Mouse (Mus musculus): Measurements from ENCODE around the gene Ap3b1.

The Ap3b1 gene

GRCm38 (mm10) chr13:94454131-94454530 is 95.4 kb downstream of the Ap3b1 start:
- no peak for DNase-seq

DNA sequence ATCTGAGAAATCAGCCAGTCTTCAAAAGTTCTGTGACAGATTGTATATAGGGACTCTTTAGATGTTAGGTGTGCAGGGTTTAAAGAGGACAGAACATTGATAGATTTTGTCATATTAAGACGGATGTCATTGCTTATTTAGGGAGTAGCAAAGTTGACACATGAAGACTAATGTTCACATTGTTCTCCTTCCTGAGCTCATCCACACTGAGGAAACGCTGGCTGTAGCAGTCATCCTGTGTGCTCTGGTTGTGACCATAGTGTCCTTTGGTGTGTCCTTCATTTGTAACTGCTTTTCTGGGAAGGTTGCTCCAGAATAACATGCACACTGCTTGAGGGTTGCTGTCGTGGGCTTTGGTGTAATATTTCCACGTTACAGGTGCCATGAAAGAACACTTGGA is 100.4 kb downstream of the Ap3b1 start:
- DNase-seq, result no peak

- DNase-seq, result no peak
Measured at GRCm38 (mm10) chr13:94464221-94464620, 105.5 kb downstream of the Ap3b1 start.

DNA sequence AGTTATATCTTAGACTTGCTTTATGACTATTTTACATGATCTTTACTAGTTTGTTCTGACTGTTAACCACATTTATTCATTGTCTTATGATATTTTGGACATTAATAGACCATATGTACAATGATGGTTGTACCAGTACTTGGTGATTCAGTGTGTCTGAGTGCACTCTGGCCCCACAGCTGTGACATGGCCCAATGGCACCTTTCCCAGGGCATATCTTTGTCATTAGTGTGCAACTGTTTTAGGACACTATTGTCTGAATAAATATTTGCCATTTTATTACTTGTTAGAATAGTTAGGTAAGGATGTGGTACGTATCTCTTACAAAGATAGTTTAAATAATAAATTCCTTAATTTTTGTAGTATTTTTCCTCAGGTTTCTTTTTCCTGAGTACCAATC is 109.8 kb downstream of the Ap3b1 start:
- no peak for DNase-seq

DNA sequence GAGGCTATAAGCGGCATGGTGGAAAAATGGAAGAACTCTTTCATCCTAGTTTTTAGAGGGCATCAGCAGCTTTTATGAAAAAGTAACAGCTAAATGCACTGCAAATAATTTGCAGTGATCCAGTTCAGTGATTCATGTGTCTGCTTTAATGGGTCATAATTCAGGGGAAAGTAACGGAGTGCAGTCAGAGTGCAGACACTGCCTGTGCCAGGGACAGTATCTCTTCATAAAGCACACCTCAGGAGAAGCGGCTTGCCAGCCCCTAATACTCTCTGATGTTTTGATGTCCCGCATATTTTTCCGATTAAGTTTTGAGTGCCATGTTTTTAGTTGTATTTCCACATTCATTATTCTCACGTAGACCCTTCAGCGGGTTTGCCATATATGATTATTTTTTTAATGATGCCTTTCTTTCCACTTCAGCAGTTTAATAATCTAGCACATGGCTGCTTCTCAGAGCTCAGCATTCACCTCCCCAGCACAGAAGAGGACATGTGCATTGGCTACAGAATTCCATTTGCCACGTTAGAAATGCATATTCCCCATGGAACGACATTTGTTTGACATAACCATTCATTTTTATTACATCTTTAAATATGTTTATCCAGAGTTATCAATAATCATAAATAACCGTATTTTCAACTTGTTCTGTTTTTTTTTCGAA is 112.4 kb downstream of the Ap3b1 start:
- DNase-seq, result no peak

DNA sequence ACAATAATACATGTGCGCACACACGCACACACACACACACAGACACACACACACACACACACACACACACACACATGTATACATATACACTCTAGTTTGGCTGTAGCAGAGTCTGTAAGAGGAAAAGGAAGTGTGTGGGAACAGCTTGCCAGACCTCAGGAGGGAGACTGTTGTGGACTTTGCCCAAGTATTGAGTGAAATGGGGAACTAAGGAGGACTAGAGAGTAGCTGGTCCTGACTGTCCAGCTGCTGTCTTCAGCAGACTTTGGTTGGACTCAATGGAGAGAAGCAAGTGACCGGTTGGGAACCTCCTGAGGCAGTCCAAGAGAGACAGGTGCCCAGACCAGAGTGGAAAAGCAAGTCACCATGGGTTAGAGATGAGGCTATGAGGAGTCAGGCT is 117.4 kb downstream of the Ap3b1 start:
- no peak for DNase-seq

- DNase-seq, result no peak
Measured at GRCm38 (mm10) chr13:94480256-94480655, 121.5 kb downstream of the Ap3b1 start.

- DNase-seq, result no peak
Measured at GRCm38 (mm10) chr13:94490684-94491083, 131.9 kb downstream of the Ap3b1 start.

GRCm38 (mm10) chr13:94491159-94491558 is 132.4 kb downstream of the Ap3b1 start:
- no peak for DNase-seq

- peak; percentile 56 to 63 for DNase-seq
Measured at GRCm38 (mm10) chr13:94497521-94497920, 138.8 kb downstream of the Ap3b1 start.

- DNase-seq, result no peak
Measured at GRCm38 (mm10) chr13:94506411-94506810, 147.7 kb downstream of the Ap3b1 start.

- no peak for DNase-seq
Measured at GRCm38 (mm10) chr13:94508344-94508743, 149.6 kb downstream of the Ap3b1 start.

DNA sequence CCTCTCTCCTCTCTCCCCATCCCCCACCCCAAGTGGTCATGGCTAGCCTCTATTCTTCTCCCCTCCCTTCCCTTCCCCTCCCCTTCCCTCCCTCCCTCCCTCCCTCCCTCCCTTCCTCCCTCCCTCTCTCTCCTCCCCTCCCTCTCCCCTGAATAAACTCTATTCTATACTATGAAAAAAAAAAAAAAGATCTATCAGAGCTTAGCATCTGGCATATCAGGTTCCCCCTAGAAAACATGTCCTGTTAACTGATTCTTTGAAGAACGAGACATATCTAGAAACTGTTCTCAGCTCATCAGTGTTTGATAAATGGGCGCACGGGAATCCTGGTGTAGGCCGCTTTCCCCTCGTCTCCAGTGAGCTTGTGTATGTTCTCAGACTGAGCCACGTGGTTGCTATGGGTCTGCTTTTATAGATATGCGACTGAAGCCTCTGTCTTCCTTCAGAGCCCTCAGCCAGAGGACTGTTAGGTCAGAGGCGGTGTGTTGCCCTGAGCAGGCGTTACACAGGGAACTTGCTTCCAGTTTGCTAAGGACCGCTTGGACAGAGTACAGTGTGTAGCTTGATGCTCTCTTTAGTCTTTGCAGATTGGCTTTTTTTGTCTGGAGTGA is 154.5 kb downstream of the Ap3b1 start:
- DNase-seq, result no peak

DNA sequence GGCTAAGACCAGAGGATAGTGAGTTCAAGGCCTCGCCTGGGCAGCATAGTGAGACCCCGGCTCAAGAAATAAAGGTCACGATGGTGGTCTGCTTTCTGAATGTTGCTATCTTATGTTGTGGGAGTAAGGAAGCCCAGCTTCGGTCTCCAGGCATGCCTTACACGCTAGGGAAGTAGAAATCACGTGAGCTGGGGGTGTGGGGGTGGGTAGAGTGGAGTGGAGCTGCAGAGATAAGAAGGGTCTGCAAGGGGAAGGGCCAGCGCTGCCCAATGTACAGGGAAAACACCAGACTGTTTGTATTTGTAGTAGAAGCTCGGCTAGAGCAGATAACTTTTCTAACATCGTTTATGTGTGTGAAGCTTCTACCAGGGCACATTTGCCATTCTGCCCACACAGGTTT is 155.1 kb downstream of the Ap3b1 start:
- no peak for DNase-seq

DNA sequence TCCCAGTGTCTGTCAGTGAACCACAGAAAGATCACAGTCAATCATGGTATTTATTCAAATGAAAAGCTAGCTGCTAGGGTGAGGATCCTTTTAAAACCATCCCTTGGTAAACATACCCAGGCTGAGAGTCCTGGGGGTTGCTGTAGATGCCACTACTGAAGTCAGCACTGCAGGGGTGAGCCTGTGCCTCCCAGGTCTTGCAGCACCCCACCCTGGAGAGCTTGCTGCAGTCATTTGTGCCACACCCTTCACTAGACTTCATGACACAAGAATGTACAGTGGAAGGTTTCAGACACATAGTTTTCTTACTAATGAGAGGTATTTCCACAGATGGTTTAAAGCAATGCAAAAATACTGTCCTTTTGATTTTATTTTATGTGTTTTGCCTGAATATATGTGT is 156.2 kb downstream of the Ap3b1 start:
- DNase-seq, result no peak

DNA sequence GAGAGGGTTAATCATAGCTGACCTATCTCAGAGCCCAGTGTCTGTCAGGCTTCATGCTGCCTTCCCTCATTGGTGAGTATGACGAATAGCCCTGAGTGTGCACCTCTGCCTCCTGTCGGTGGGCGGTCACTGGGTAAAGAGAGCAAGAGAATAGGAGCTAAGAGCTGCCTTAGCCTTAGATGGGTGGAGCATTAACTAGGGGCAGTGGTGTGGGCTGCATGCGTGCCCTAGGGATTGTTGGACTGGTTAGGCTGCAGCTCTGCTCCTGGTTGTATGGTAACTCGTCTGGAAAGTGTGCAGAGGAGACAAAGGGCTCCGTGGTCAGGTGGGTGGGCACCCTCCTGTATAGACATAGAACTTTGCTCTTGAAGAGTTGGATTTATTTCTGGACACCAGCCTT is 157.8 kb downstream of the Ap3b1 start:
- no peak for DNase-seq

DNA sequence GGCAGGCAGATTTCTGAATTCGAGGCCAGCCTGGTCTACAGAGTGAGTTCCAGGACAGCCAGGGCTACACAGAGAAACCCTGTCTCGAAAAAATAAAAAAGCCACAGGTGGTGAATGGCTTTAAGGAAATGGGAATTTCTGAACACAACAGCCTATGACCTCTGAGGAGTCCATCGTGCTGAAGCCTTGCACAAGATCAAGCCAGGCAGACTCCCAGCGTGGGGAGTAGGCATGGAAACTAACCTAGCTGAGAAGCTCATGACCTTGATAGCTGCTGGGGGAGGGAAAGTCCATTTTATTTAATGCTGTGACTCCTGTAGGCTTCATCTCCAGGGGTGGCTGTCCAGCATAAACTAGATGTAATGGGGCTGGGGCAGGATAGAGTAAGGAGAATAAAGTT is 159.4 kb downstream of the Ap3b1 start:
- DNase-seq, result no peak

DNA sequence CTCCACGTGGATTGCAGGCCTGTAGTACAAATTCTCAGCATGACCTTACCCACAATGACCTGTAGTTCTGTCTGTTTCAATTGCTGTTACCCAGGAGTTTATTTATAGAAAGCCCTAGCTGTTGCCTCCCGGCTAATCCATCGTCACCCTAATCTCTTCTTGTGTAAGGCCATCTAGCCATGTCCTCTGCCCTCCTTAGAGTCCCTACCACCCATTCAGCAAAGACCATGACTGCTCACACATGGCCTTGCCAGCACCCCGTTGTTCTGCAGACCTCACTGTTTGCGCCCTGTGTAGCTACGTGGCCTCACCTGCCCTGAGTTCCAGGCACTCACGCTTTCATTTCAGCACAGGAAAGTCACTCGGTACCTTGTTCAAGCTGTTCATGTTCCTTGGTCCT is 160.5 kb downstream of the Ap3b1 start:
- no peak for DNase-seq

GRCm38 (mm10) chr13:94523213-94523612 is 164.5 kb downstream of the Ap3b1 start:
- no peak for DNase-seq

DNA sequence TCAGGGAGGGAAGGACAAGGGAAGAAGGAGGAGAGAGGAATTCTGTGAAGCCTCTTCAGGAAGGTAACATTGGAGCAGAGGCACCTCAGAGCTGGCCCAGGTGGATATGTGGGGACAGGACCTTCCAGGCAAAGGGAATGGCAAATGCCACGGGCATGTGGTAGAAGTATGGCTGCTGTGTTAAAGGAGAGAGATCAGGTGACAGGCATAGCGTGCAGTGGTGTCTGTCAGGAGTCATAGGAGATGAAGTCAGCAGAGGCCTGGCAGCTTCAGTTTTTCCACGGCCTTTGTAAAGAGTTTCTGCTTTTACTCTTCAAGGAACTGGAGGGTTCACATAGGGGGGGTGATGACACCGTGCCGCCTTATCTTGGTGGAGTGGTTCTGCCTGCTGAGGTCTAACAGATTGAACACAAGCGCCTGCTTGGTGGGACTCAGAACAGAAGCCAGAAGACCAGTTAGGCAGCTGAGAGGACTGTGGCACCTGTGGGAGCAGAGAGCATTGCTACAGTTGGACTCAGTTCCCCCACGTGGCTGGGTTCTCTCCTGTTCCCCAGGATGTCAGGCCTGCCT is 166.0 kb downstream of the Ap3b1 start:
- DNase-seq, result no peak

DNA sequence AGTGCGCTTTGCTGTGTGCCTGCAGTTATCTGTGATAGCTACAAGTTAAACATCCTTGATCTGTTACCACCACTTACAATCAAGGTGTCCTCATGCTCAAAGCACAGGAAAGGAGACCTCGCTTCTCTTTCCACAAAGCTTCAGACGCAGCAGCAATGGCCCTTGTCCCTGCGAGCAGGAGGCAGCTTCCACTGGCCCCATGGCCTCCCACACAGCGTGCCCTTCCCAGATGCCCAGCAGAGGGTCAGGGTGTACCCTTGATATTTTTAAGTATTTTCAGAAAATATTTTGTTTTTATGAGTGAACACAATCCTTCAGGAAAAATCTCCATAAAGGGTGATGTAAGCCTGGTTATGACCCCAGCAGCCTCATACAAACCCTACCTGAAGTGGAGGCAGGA is 170.4 kb downstream of the Ap3b1 start:
- no peak for DNase-seq

DNA sequence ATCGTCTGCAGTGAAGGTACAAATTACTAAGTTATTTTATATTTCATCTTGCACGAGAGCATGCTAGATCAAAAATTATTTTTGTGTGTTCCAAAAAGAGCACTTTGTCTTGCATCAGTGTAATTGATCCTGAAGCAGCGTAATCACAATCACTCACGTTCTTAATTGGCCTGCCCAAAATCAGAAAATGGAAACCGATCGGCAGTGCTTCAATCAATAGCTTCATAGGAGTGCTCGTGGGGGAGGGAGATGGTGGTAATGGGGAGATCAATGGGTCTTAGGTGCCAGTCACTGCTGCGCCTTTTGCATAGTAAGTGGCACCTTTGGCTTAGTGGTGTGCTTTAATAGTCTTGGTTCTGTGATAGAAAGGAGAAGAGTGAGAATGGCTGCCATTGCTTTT is 174.8 kb downstream of the Ap3b1 start:
- DNase-seq, result no peak

DNA sequence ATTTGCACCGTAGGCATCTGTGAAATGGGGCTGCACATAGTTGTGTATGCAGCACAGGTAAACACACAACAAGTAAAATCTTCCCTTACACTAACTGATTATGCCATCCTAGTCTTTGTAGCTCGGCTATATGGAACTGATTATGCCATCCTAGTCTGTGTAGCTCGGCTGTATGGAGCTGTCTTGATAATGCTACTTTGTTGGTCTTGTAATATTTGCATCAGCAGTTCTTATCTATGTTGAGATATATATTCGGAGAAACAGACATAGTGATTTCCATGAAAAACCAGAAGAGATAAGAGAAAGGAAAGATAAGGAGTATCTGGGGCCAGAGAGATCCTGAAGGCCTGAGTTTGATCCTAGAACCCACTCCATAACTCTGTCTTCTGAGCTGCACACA is 178.6 kb downstream of the Ap3b1 start:
- DNase-seq, result no peak

GRCm38 (mm10) chr13:94539851-94540646 is 181.3 kb downstream of the Ap3b1 start:
- no peak for DNase-seq

Data from lung, adult 18-20 months (tissue).